Mouse (Mus musculus) central nervous system, embryonic 11.5 days (tissue): ENCODE measurements around the gene Phkb. TPM values are rescaled to one million over a fixed set of nuclear protein-coding genes. Genes with fewer than 3 reads are reported as not detected.

Experiments
- polyA plus RNA-seq: library from polyadenylated mRNA; depleted of rRNA; stranded (reverse); fragments of >200 nt; gene quantifications from 2 replicates; pipeline ENCODE4 v1.2.3, GENCODE M21; 2012; rRNA removed

Phkb gene
- polyA plus RNA-seq, result 29.2 and 31.6 TPM in 2 replicates

DNA sequence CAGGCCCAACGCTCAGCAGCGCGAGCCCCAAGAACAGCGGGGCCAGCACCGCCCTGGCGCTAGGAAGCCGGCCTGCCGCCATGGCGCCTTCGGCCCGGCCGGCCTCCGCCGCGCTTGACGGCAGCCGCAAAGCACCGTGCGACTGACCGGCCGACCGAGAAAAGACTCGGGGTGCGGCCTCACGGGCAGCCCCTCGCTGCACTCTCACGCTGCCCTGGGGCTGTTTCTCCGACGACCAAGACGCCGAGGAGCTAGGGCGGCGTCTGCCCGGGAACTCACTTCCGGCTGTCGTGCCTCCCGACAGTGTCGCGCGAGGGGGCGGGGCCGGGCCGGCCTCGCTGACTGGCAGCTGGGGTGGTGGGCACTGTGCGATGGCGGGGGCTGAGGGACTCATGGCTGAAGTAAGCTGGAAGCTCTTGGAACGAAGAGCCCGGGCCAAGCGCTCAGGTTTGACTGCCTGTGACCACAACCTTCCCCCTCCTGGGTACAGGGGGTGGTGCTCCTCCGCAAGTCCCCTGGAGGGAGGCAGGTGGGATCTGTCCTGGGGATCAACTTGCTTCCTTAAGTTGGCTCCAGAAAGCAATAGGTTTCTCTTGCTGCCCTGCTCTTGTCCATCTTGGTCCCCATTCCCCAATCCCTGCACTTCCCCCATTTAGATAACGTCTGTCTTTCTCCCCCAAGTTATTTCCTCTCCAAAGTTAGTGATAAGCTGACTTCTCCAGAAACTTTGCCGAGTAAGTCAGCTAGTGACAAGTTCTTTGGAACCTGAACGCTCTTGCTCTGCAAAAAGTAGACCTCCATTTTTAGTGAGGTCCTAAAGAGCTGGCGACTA lies at the start of gene Phkb, which contains the start of gene Itfg1:
Gene Phkb, plus strand, starts transcription at position 303 of the 832 bp plus-strand sequence.
Gene Itfg1, minus strand, starts transcription at position 265 of the 832 bp plus-strand sequence.

Other genes starting within 250 kb of the Phkb start
- gene Neto2, start 140.0 kb upstream of the Phkb start, polyA plus RNA-seq, result 13.3 and 19.4 TPM in 2 replicates
- gene Itfg1, start within 50 bp of the Phkb start, polyA plus RNA-seq, result 27.9 and 43.8 TPM in 2 replicates